Mouse (Mus musculus) CD4-positive, CD25-positive, alpha-beta regulatory T cell, adult 2 months (primary cell): ENCODE data around the gene Ttf2.

Experiments used
- DNase-seq: peaks from one replicate; pipeline ENCODE4 v3.0.0-alpha.2; 2012; ENCODE audit warnings: low read depth, low spot score

The Ttf2 gene

DNA sequence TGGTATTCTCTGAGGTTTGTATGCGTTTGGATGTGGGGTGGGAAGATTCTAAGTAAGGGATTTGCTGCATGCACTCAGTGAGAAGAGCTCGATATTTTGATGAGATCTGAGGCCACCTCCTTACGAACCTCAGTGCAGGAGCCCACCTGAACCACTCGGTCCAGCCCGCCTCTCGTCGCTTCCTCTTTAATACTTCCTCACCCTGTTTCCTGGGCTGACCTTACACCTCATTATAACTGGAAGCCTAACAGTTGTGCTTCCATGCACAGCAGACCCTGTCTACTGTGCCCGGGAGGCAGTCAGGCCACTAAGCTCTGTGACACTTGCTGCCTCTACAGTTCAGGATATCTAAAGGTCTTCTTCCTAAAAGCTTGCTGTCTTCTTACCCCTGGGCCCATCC lies 9.8 kb upstream of the Ttf2 start:
- no peak for DNase-seq

DNA sequence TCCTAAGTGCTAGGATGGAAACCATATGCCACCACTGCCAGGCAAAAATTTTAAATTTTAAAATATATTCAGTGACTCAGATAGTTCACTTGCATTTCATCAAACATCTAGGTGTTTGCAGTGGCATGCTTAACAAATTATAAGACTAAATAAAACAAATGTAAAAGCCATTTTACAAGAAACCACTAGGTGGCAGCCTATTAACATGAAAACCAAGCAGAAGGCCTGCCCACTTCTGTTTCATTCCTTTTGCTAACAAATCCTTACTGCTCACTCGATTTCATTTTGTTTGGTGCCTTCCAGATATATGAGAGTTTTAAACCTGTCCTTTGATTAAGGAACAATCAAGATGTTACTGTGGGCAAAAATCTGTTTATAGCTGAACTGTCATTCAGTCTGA lies 4.4 kb upstream of the Ttf2 start:
- DNase-seq, result peak; percentile 75

DNA sequence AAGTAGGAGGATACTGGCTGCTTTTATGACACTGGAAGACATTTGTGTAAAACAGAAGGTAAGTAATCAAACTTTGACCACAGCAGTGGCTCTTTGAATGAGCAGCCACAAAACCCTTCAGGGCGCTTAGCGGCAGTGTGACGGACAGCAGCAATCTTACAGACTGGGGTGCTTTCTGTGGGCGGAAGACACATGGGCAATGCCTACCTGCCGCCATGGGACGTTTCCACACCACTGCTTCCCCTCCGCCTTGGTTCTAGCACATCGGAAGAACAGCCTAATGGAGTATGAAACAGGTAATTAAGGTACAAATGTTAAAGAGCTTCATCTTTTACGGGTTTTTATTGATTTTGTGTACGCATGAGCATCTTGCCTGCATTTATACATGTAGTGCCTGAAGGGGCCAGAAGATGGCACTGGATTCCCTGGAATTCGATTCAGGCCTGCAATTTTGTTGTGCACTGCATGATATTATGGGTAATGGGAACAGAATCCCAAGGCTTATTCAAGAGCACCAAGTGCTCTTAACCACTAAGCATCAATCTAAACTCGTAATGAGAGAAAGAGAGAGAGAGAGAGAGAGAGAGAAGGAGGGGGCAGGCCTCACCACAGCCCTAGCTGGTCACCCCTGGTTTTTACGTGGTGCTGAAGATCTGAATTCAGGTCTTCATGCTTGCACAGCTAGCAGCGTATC lies 5.5 kb downstream of the Ttf2 start:
- DNase-seq, result peak; percentile 63

DNA sequence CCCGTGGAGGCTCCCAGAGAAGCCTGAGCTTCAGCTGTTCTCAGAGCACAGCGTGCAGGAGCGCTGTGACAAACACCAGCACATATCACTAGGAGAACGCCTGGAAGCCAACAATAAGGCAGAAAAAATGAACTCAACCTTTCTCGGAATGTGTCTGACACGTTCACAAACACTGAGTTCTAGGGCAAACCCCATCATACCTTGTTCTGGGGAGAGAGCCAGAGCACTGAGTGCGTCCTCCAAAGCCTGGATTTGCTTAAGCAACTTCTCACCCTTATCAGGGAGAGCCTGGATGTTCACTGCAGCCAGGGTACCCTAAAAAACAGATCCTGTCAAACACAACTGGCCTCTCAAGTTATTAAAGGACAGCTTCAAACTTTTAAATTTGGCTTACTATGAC lies 8.0 kb downstream of the Ttf2 start:
- no peak for DNase-seq

GRCm38 (mm10) chr3:100961007-100961406 lies 8.5 kb downstream of the Ttf2 start:
- no peak for DNase-seq

DNA sequence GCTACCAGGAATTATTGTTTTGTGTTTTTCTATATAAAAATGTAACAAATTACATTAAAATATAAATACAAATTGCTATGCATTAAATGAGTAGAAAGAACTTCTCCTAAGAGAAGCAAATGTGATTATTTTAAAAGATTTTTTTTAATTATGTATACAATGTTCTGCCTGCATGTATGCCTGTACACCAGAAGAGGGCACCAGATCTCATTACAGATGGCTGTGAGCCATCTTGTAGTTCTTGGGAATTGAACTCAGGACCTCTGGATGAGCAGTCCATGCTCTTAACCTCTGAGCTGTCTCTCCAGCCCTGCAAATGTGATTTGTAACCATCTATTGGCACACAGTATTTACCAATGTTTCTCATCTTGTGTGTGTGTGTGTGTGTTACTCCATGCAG lies 14.8 kb downstream of the Ttf2 start:
- DNase-seq, result peak; percentile 15

- no peak for DNase-seq
Measured at GRCm38 (mm10) chr3:100951531-100951930, 17.9 kb downstream of the Ttf2 start.

GRCm38 (mm10) chr3:100947286-100947685 lies 22.2 kb downstream of the Ttf2 start:
- DNase-seq, result no peak

GRCm38 (mm10) chr3:100940496-100941037 lies 28.9 kb downstream of the Ttf2 start:
- no peak for DNase-seq

DNA sequence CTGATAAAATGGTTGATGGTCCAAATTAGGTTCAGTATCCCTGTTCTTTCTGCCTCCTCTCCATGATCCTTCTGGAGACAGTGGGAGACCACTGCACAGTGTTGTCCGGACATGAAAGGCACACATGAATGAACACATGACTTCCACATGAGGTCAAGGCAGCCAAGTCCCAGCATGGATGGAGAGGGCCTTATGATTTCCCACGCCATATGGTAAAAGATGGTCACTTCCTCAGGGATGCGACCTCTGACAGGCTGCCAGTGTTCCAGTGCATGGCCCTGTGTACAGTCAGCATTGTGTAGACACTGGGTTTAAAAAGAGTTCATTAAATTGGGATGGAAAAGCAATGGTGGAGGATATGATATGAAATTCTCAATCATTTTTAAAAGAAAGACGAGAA lies 31.3 kb downstream of the Ttf2 start:
- DNase-seq, result no peak

DNA sequence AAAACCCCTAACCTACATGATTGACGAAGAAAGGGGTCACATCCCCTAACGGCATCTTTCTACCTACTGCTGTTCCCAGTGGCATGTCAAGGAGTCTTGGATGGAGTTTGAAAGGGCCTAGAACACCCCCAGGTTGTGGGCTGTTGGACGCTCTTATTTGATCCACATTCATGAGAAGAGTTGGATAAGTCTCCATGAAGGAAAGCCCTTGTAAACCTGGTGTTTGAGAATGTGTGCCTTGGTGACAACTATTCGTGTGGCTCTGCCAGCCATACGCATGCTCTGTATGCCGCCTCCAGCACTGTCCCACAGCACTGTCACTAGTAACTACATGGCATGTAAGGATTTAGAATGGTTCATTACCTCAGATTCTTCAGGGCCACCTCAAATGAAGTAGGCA lies 33.3 kb downstream of the Ttf2 start:
- DNase-seq, result no peak

GRCm38 (mm10) chr3:100935521-100935920 lies 33.9 kb downstream of the Ttf2 start:
- DNase-seq, result no peak

DNA sequence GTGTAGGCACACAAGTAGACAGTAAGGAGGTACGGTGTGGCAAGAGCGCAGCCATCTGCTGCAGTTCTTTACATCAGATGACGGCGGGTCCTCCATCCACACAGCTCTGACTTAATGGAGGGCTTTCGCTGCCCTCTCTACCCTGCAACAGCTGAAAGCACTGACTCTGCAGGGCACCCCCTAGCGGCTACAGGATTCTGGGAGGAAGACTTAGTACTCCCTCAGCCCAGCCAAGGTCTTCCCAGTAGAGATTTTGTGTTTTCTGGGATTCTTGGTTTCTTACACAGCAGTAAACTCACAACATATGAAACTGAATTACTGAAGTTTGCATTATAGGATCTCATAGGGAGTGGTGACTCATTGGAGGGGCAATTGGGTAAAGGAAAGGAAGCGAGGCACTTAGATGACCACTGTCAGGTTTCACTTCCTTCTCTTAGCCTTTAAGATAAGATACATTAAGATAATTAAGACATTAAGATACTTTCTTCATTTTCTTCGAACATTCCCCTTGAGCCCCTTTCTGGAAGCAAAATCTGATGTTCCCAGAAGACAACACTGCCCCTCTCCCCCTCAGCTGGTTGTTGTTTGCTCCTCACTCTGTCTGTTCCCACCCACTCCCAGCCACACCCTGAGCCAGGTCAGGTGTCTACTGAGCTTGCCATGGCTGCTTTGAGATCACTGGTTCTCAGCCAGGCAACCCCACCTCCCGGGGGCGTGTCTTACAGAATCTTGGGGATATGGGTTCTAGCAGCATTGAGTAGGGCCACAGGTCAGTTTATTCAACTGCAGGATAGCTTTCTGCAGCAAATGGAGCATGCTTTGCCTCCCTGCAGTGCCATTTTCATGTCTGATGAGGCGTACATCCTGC lies 37.2 kb downstream of the Ttf2 start:
- no peak for DNase-seq

- no peak for DNase-seq
Measured at GRCm38 (mm10) chr3:100931332-100932076, 38.0 kb downstream of the Ttf2 start.

- DNase-seq, result no peak
Measured at GRCm38 (mm10) chr3:100925176-100925575, 44.3 kb downstream of the Ttf2 start.

GRCm38 (mm10) chr3:100924065-100924732 lies 45.3 kb downstream of the Ttf2 start:
- DNase-seq, result no peak

- no peak for DNase-seq
Measured at GRCm38 (mm10) chr3:100922506-100923375, 46.7 kb downstream of the Ttf2 start.

DNA sequence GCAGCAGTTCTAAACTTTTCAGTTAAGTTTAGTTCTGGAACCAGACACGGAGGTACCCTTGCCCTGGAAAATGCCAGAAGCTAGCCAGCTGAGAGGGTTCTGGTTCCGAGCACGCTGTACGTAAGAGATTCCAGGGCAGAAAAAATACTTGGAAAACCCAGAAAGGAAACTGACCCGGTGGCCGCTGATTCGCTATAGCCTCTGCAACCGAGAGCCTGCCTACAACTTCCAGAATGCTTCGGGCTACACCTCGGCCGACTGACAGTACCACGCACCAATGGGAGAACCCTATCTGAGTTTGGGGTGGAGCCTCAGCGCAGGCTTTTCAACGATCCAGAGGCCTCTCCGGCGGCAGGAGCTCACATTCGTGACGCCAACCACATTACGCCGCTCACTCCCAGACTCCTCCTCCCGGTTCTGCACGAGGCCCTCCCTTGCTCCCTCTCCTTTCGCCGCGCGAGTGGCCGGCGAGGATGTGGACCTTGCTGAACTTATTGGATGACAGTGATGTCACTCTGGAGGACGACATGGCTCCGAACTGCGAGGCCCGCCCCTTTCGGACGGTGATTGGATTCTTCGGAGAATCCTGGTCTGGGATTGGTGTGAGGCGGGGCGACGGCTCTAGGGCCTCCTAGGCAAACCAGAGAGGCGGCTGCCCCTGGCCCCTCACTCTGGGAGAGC lies 47.5 kb downstream of the Ttf2 start, which contains the start of gene Trim45:
Gene Trim45 (plus strand): TSS at position 378 of the 681 bp plus-strand sequence.
- peak; percentile 99 for DNase-seq

GRCm38 (mm10) chr3:100920611-100921140 lies 48.8 kb downstream of the Ttf2 start:
- peak; percentile 35 for DNase-seq
